Mouse (Mus musculus) forelimb bud, embryonic 11.5 days (tissue): Measurements from ENCODE around the gene Cdh12.
"Not testable (repeated sequence)": the region's sequence is repeated elsewhere in the genome, so short reads cannot be mapped to it uniquely, and the experiment has no call there.

Source experiments
- DNase-seq: peaks from one replicate; pipeline ENCODE4 v3.0.0-alpha.2; 2012; ENCODE audit warnings: low read depth, low spot score

The Cdh12 gene

DNA sequence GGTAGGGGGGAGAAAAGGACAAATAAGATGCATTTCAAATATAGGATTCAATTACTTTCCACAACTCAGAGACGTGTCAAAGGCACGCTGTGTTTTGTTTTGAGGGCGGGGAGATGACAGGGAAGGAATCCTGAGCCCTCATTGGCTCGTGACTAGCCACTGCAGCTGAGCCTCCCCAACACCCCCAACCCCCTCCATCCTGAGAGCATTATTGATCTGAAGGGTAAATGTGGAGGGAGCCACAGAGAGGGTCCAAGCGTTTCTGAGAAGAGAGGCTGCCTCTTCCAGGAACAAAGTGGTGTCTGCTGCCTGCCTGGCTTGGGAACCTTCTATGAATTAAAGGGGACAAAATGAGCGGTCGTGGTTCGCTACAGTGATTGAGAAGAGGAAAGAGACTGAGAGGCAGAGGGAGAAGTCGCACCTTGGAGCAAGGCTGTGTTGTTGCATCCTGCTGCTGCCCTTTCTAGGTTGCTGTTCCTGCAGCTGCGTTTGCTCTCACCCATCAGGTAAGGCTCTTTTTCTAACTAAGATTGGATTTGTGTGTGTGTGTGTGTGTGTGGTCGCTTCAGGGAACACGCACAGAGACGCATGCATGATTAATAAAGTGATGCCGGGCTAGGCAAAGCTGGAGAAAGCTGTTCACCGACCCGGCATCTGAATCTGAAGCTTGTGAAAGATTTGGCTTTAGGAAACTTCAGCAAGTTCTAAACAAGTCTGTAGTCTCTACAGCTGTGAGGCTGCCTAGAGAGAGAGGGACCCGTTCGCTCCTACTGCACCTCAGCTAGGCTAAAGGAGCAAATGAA is at the start of gene Cdh12:
Gene Cdh12, plus strand, starts transcription at position 405 of the 803 bp plus-strand sequence.
- DNase-seq = peak; percentile 24

DNA sequence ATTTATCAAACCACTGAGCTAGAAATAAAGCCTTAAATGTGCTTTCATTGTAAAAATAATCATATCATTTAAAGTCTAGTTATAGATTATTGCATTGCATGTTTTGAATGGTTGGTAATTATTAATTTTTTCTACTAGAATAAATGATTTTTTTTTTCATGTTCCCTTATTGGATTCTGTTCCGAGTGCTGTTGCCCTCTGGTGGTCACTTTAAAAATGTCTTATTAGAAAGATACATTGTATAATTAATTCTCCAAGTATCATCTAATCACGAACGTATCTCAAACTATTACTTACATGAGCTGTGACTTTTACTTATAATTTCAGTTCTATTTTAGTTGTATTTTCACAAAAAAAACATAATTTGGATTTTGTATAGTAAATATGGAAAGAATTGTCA is 45.5 kb upstream of the Cdh12 start:
- DNase-seq = no peak

DNA sequence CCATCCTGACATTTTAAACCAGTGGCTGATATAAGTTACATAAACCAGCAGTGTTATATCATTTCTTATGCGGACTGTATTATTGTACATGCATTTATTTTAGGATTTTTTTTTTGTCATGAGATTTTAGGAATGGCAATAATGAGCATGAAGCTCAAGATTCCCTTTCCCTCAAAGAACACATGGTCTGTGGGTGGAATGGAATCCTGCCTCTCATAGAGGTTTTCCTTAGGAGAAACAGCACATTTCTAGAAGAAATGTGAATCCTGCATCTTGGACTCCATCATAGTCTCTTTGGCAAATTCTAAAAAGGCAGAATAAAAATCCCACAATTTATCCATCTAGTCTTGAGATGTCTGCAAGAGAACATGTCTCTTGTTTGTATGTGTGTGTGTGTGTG is 35.7 kb upstream of the Cdh12 start:
- no peak for DNase-seq

DNA sequence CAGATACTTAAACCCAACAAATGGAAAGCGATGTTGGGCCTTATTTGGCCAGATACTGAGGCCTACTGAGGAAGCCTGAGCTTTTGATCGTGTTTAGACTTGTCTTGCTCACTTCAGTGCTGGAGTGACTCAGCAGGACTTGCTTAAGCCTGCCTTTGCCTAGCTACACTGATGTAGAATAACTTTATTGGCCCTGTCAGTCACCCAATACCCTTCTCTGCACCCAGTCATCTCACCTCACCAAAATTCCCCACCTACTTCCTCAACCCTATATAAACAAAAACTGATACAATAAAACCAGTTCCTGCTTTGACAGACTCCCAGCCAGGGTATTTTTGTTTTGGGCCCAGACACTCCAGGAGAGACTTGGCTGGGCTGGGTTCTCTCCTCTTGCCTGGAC is 12.7 kb upstream of the Cdh12 start:
- no peak for DNase-seq

DNA sequence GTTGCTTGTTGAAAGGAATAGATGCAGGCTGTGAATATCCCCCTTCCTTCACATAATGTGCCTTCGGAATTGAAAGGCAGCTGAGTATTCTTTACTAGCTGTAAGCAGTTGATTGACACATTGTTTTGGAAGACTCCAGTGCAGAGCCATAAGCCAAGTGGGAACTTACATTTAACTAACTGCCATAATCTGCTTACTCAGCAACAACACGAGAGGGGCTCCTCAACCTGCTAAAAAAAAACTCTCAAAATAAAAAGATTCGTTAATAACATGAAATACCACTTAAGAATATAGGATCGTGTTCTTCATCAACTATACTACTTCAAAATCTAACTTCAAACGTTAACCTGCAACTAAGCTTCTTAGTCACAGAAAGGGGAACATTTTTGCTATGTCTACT is 1.5 kb downstream of the Cdh12 start:
- no peak for DNase-seq

DNA sequence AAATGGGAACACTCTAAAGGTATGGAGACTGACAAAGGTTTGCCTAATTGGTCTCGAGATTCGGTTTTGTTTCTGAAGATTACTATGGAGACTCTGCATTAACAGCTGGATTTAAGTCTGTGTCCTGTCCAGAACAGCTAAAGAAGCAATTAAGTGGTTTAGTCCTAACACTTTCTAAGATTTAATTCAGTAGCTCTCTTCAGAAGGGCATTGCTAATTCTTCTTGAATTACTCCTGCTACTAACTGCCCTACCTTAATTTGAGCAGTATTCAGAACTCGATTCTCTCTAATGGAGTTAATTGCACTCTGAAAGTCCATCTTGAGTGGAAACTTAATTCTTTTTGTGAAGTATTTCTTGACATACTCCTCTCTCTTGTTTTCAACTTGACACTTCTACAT is 9.4 kb downstream of the Cdh12 start:
- no peak for DNase-seq

DNA sequence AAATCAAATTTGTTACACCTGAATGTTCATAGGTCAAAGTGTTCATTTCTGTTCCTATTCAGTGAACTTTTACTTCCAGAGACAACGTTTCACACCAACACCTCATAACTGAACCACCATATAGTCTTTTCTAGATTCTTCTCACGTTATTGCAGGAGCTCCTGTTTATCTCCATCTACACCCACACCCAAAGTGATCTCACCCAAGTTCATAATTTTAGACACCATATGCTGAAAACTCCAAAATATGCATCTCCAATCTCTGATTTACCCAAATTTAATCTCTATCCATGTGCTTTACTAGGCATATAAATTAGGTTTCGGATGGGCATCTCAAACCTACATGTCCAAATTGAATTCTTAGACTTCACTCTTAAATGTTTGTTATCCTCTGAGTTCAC is 13.4 kb downstream of the Cdh12 start:
- DNase-seq = no peak

DNA sequence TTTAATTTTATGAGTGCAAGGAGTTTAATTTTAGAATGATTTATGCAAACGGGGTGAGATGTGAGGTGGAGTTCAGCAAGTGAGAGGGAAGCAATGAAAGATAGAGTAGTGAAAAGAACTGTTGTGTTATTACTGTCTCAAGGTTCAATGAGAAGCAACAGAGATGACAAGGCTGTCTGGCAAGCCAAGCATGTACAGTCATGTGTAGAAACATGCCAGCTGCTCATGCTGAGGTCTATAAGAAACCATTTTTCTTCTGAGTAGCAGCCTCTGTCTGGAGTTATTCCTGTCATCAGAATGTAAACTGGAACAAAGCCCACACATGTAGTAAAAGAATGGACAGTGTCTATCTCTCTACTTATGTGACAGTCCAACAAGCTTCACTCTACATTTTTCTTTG is 14.5 kb downstream of the Cdh12 start:
- no peak for DNase-seq

DNA sequence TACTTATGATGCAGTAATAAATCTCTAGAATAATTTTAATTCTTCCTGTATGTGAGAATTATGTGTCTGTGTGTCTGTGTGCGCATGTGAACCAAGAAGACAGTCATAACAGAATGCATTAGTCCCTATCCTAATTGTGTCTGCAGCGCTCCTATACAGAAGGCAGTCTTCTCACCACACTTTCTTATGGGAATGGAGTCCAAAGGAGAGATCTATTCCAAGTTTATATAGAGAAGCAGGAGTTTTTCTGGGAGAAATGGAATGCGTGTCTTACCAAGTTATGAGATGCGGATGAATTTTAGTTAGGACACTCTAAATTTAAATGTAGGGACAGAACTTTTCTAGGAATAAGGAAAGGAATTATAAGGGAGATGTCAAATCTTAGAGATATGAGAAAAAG is 101.9 kb downstream of the Cdh12 start:
- no peak for DNase-seq

DNA sequence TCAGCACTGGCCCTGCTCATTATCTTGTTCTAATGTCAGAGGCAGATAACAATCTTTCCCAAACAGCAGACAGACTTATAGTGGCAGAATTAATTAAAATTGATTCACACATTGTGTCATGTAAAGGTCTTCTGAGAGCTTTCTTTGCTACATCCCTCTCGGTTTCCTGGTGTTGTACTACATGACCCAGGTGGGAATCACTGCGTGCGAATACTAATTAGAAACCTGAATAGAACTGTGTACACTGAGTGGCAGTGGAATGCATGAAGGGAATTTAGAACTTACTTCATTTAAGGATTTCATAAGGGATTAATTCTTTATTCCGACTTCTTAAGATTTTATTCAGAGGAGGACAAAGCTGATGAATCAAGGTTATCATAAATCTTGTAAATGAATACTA is 121.9 kb downstream of the Cdh12 start:
- DNase-seq = no peak

DNA sequence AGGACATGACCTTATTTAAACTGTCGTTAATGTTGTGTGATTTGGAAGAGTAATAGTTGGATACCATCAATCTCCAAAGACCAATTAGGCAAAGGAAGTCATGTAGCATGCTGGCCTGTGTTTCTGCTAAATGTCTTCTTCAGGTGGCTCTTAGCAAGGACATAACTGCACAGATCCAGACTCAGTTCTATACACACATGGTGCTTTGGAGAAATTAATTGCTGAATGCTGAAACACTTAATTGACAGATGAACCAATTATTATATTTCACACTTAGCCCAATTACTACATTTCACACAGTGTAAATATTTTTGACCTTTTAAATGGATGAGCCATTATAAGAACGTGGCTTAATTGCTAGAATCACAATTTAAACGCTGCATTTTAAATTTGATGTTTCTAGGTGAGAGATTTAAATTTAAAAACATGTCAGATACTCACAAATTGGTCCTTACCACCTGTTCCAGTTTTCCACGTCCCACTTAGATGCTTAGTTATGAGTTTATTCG is 133.6 kb downstream of the Cdh12 start:
- DNase-seq = no peak

DNA sequence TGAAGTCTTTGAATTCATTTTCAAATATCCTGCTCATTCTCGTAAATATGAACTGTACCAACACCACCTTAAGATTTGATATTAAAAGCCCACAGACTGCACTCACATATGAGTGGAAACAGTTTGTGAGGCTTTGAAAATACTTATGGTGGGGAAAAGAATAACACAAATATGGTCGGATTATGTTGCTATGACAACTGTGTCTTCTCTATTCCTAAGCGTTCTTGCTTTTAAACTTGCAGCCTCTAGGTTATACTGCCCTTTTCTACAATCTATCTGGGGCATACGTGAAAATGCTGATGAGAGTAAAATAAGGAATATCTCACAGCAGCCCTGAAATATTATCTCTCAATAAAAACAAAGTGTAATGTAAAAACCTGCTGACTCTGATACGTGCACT is 142.5 kb downstream of the Cdh12 start:
- no peak for DNase-seq

DNA sequence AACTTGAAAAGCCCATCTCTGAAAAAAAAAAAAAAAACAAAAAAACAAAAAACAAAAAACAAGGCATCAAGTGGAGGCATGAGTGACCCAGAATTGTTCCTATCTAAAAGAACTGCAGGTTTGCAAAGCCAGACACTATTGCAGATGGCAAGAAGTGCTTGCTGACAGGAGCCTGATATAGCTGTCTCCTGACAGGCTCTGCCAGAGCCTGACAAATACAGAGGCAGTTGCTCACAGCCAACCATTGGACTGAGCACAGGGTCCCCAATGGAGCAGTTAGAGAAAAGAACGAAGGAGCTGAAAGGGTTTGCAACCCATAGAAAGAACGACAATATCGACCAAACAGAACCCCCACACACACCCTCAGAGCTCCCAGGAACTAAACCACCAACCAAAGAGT is 156.7 kb downstream of the Cdh12 start:
- DNase-seq = not testable (repeated sequence)

DNA sequence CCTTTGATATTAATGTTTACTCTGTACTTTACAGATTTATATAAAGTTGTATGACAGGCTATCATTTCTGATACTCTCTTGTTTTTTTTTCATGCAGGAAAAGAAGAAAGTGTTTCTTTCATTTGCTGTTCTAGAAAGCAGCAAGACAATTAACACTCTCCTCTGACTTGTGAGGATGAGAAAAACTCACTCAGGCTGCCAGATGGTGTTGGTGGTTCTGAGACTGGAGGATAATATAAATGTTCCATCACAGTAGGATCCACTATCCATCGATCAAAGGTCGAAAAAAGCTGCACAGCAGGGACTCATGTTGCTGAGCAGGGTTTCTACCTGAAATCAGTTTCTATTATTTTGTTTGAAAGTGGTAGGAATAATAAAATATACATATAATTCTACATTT is 185.5 kb downstream of the Cdh12 start:
- DNase-seq = no peak

DNA sequence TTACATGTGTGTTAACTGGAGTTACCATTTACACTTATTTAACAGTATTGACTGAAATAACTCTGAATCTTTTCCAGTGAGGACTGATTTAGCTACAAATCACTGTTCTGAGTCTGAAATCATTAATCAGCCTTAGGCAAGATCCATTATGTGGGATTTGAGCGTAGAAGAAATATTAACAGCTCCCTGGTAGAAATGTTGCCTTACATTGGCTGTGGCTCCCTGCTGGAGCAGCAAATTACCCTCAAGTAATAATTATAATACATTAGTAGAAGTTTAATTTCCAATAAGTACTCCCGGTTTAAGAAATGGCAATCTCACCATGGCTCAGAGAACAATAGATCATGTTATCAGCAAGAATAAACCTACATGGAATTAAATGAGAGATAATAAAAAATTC is 190.1 kb downstream of the Cdh12 start:
- DNase-seq = no peak

DNA sequence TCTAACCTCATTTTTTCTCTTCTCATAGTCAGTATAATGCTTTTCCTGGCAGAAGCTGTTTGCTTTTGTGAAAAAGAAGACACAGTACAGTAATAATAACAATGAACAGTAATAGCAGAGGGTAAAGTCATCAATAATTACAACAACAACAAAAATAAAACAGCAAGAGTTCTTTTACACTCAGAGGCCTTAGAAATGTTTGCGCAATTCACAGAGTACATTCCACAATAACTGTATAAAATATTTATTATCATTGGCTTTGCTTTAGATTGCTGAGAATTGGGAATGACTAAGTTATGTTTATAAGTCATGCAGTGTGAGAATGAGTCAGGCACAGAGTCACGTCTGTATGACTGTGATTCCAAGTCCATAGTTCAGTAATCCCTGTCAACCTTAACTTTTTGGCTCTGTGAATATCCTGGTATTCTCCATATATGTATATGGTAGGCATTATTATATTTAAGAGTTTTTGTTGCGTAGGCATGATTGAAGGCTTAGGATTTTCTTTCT is 193.9 kb downstream of the Cdh12 start:
- no peak for DNase-seq

DNA sequence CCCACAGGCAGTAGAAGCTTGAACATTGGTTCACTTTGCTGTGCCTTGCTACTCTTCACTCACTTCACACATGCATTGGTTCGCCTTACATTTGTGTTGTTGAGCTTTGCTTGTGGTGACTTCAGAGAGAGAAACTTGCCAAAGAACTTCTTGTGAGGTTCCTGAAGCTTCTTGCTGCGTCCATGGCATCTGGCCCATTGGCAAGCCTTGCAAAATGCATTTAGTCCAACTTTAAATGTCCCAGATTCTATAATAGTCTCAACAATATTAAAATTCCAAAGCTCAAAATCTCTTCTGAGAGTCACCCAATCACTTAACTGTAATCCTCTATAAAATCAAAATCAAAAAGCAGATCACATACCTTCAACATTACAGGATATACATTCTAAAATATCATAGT is 211.2 kb downstream of the Cdh12 start:
- DNase-seq = no peak

DNA sequence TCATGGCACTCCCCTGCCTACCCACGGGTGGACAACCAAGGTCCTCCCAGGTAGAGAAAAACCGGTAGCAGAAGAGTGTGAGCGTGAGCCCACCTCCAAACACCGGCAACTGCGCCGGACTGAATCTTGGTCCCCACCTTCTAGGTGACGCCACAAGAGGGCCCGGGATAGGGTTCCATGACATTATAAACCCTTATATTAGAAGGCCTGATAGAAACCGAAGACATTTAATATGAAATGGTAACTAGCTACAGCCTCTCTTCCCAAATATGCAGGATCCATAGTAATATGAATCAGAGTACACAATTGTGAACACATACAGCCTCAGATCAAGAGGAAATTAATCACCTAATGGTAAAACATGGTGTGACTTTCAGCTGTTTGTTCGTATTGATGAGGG is 217.6 kb downstream of the Cdh12 start, which contains the start of gene Acot10:
Gene Acot10, minus strand, starts transcription at position 101 of the 400 bp plus-strand sequence.
- no peak for DNase-seq

DNA sequence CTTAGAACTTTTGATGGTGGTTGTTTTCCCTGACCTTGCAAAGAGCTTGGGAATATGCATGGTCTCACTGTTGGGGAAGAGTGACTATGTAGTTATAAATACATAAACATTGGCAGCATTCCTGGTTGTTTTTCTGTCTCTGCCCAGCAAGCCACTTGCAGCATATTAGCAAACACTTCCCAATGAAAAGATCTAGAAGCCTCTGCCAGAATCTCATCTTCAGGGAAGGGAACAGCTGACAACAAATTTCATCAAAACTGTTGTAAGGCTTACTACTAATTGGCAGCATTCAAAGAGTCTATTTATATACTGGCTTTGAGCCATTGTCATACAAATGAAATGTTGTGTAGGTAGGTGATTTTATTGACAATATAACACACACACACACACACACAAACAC is 218.3 kb downstream of the Cdh12 start:
- no peak for DNase-seq

DNA sequence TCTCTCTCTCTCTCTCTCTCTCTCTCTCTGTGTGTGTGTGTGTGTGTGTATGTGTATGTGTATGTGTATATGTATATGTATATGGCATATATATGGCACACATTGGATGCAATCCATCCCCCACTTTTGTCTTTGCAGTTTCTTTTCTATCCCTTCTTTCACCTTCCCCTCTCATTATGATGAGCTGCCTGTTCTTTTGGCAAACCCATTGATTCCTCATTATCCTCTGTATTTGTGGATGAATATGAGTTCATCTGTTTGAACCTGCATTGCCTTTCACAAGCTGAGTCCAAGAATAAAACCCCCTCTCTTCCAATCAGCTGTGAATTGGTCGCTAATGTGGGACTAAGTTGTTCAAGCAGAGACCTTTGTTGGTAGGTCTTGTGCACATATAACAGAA is 218.9 kb downstream of the Cdh12 start:
- DNase-seq = no peak

DNA sequence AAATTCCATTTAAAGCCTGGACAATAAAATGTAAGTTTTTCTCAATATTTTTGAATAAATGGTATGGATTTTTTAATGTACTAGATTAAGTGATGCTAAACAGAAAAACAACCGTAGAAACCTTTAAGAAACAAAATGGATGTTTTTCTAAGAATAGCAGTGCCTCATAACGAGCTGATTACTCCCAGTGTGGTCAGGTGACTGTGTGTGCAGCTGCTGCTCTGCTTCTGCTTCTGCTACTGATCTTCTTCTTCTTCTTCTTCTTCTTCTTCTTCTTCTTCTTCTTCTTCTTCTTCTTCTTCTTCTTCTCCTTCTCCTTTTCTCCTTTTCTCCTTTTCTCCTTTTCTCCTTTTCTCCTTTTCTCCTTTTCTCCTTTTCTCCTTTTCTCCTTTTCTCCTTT is 220.4 kb downstream of the Cdh12 start:
- not testable (repeated sequence) for DNase-seq

DNA sequence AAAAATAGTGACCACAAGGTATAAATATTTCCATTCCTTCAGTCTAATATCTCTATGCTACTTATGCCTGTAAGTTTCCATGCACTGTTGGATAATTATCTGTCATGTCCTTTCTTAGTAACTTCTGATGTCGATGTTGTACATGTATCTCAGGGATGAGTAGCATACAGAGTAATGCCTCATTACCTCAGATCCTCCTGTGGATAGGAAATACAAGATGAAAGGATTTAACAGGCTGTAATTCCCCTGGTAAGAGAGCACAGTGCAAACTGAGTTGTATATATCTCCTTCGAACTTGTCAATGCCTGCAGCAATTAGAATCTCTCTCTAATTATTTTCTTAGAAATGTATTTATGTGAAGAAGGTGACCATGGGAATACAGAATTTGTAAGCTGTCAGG is 233.7 kb downstream of the Cdh12 start:
- no peak for DNase-seq

DNA sequence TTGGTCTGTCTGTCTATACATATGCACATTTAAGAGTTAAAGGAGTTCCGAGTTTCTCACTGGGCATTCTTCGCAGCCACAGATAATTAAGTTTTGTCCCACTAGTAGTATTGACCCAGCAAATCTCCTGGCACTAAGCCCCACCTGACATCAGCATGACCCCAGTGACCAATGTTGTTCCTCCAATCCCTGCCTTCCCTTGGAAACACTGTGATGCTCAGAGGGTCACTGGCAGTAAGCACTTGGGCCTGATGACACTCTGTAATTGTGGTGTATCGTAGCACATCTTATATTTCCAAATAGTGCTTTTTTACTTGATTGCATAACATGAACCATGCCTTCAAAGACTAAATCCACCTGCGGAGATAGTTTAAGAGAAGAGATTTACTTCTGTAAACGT is 235.1 kb downstream of the Cdh12 start:
- DNase-seq = no peak
